Mouse (Mus musculus): ENCODE measurements around the gene Uroc1. TPM values are rescaled to one million over a fixed set of nuclear protein-coding genes. Genes with fewer than 3 reads are reported as not detected.

Uroc1 gene
- total RNA-seq (2021) = not detected
- long read RNA-seq, experiment 1 = 0 reads
- long read RNA-seq, experiment 2 = 0 reads

- DNase-seq = no peak
These were observed at the start of gene Uroc1 for GRCm38 (mm10) chr6:90332561-90333425. Gene Uroc1 (plus strand): TSS chr6:90333284.

GRCm38 (mm10) chr6:90288265-90288664 is 44.8 kb upstream of the Uroc1 start:
- DNase-seq = peak in 1 of 2 experiments; percentile 7

GRCm38 (mm10) chr6:90300919-90301318 is 32.2 kb upstream of the Uroc1 start, which contains the start of gene BC048671:
Gene BC048671 (plus strand): TSS chr6:90301219.
- DNase-seq = no peak

GRCm38 (mm10) chr6:90306315-90306975 is 26.6 kb upstream of the Uroc1 start:
- no peak for DNase-seq

- no peak for DNase-seq
These were observed 24.0 kb upstream of the Uroc1 start for GRCm38 (mm10) chr6:90308839-90309778.

GRCm38 (mm10) chr6:90315961-90316360 is 17.1 kb upstream of the Uroc1 start:
- no peak for DNase-seq

- DNase-seq = peak in 1 of 2 experiments; percentile 18
These were observed 15.4 kb upstream of the Uroc1 start for GRCm38 (mm10) chr6:90317510-90318258.

- no peak for DNase-seq
These were observed 14.1 kb upstream of the Uroc1 start for GRCm38 (mm10) chr6:90319019-90319418.

GRCm38 (mm10) chr6:90319475-90320191 is 13.5 kb upstream of the Uroc1 start:
- peak; percentile 41 to 70 for DNase-seq

- no peak for DNase-seq
These were observed 12.7 kb upstream of the Uroc1 start for GRCm38 (mm10) chr6:90320429-90320828.

- no peak for DNase-seq
These were observed 11.3 kb upstream of the Uroc1 start for GRCm38 (mm10) chr6:90321811-90322210.

GRCm38 (mm10) chr6:90324026-90324425 is 9.1 kb upstream of the Uroc1 start:
- DNase-seq = no peak

GRCm38 (mm10) chr6:90324463-90324862 is 8.6 kb upstream of the Uroc1 start:
- DNase-seq = no peak

GRCm38 (mm10) chr6:90324991-90325390 is 8.1 kb upstream of the Uroc1 start, which contains the start of gene Chst13:
Gene Chst13 (minus strand): TSS chr6:90325185.
- DNase-seq = peak; percentile 28 to 29

GRCm38 (mm10) chr6:90327670-90328069 is 5.4 kb upstream of the Uroc1 start:
- DNase-seq = peak in 1 of 2 experiments; percentile 47

GRCm38 (mm10) chr6:90329953-90330352 is 3.1 kb upstream of the Uroc1 start:
- DNase-seq = peak; percentile 68 to 69

- DNase-seq = no peak
These were observed 1.2 kb downstream of the Uroc1 start for GRCm38 (mm10) chr6:90334244-90334643.

- no peak for DNase-seq
These were observed 9.3 kb downstream of the Uroc1 start for GRCm38 (mm10) chr6:90342343-90342742.

- no peak for DNase-seq
These were observed 14.1 kb downstream of the Uroc1 start for GRCm38 (mm10) chr6:90347183-90347582.

- DNase-seq = no peak
These were observed 15.4 kb downstream of the Uroc1 start for GRCm38 (mm10) chr6:90348500-90348899.

- DNase-seq = no peak
These were observed 16.9 kb downstream of the Uroc1 start for GRCm38 (mm10) chr6:90350011-90350410.
